ENCODE assay signal across 9 mouse cellular contexts in the genomic region with DNA sequence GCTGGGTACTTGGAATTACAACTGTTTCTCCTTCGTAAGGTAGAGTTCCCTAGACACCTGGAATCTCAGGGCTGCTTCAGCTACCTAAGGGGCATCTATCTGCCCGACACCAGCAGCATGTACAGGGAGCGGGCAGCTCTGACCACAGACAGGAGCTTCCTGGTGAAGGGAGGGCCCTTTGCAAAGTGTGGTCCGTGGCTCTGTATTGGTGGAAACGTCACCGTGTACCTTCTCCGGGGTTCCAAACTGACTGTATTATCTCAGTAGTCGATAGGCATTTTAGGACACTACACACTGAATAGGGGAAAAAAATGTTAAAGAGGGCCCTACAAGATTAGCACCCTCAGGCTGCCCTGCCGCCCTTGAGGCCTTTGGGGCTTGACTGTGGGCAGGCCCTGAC.
DNase-seq lines count a peak whose midpoint lies in the region; ATAC-seq and TF ChIP-seq lines count a peak whose summit lies in the region.
"Had no signal": no experiment of that assay in that cellular context is flagged by ENCODE, and none has a peak within 500 bp of the region (broad histone marks: within the 10 kb centered on the region; RNA-seq: fewer than 3 reads in every experiment).

No protein-coding gene starts in this region.

- ATAC-seq in kidney, postnatal 0 days (replicated peaks; ENCODE audit: low FRiP score, low read depth): no peak
- peak; percentile 47 for ATAC-seq in forebrain, embryonic 16.5 days
- no peak for ATAC-seq in intestine, postnatal 0 days
- ATAC-seq in neural tube, embryonic 14.5 days (ENCODE audit: low read depth): peak; percentile 49

- H3K9ac ChIP-seq in kidney, postnatal 0 days (ENCODE audit: low read depth, low read length): no peak overlapping the region
- H3K9ac ChIP-seq in forebrain, embryonic 16.5 days (replicated peaks; ENCODE audit: low read depth, low read length): no peak overlapping the region; the same call in 1 of the 2 replicates
- H3K9ac ChIP-seq in intestine, postnatal 0 days (ENCODE audit: low read depth, low read length): no peak overlapping the region
- no peak overlapping the region for H3K9ac ChIP-seq in neural tube, embryonic 14.5 days (replicated peaks; ENCODE audit: low read depth, low read length)

- H3K36me3 ChIP-seq in kidney, postnatal 0 days (ENCODE audit: insufficient read depth, low read length): no peaks in the 10 kb centered on the region
- H3K36me3 ChIP-seq in forebrain, embryonic 16.5 days (ENCODE audit: control insufficient read depth, insufficient read depth): no peaks in the 10 kb centered on the region
- H3K36me3 ChIP-seq in intestine, postnatal 0 days (ENCODE audit: control insufficient read depth, insufficient read depth): peaks cover 19% of the 10 kb centered on the region
- H3K36me3 ChIP-seq in neural tube, embryonic 14.5 days (ENCODE audit: control insufficient read depth, insufficient read depth, low read length): no peaks in the 10 kb centered on the region

- intact Hi-C loops in left cerebral cortex, postnatal 4 days (cut with DNase I): no loop called here

- H3K4me2 ChIP-seq in kidney, postnatal 0 days (ENCODE audit: low read length): no peak overlapping the region
- H3K4me2 ChIP-seq in forebrain, embryonic 16.5 days (ENCODE audit: low read length): no peak overlapping the region
- 0 out of 2 replicates have a peak overlapping the region, but pooled peaks have one; percentile 17 for H3K4me2 ChIP-seq in intestine, postnatal 0 days (replicated peaks; ENCODE audit: low read depth)
- H3K4me2 ChIP-seq in neural tube, embryonic 14.5 days (ENCODE audit: low read depth, low read length): no peak overlapping the region

- 62% methylated on average over 9 of the region's 9 CpGs for WGBS in kidney, postnatal 0 days
- WGBS in forebrain, embryonic 16.5 days: 31% methylated on average over 9 of the region's 9 CpGs
- 69% methylated on average over 9 of the region's 9 CpGs for WGBS in intestine, postnatal 0 days
- 46% methylated on average over 9 of the region's 9 CpGs for WGBS in neural tube, embryonic 14.5 days

- no peak overlapping the region for H3K4me3 ChIP-seq in kidney, postnatal 0 days (replicated peaks; ENCODE audit: low read depth, low read length)
- H3K4me3 ChIP-seq in forebrain, embryonic 16.5 days (replicated peaks; ENCODE audit: low read length): no peak overlapping the region
- no peak overlapping the region for H3K4me3 ChIP-seq in intestine, postnatal 0 days (ENCODE audit: low read depth, low read length)
- no peak overlapping the region for H3K4me3 ChIP-seq in neural tube, embryonic 14.5 days (ENCODE audit: low read depth, low read length)

- H3K27me3 ChIP-seq in kidney, postnatal 0 days (ENCODE audit: insufficient read depth, low read length): no peaks in the 10 kb centered on the region
- no peaks in the 10 kb centered on the region for H3K27me3 ChIP-seq in forebrain, embryonic 16.5 days (replicated peaks; ENCODE audit: control insufficient read depth, insufficient read depth, low read length)
- no peaks in the 10 kb centered on the region for H3K27me3 ChIP-seq in intestine, postnatal 0 days (replicated peaks; ENCODE audit: control insufficient read depth, insufficient read depth, low read length)
- no peaks in the 10 kb centered on the region for H3K27me3 ChIP-seq in neural tube, embryonic 14.5 days (ENCODE audit: control insufficient read depth, insufficient read depth, low read length)

- H3K27ac ChIP-seq in kidney, postnatal 0 days: peak overlapping the region; percentile 3
- H3K27ac ChIP-seq in forebrain, embryonic 16.5 days (ENCODE audit: low read length): peak overlapping the region; percentile 63
- H3K27ac ChIP-seq in intestine, postnatal 0 days (ENCODE audit: low read depth, low read length): peak overlapping the region; percentile 24; the same call in 1 of the 2 replicates
- H3K27ac ChIP-seq in neural tube, embryonic 14.5 days (ENCODE audit: low read depth, low read length): peak overlapping the region; percentile 4; the same call in 1 of the 2 replicates

- peaks cover 13% of the 10 kb centered on the region for H3K4me1 ChIP-seq in kidney, postnatal 0 days (replicated peaks; ENCODE audit: insufficient read depth, low read length)
- H3K4me1 ChIP-seq in forebrain, embryonic 16.5 days (replicated peaks; ENCODE audit: control insufficient read depth, insufficient read depth, low read length): peaks cover 14% of the 10 kb centered on the region
- H3K4me1 ChIP-seq in intestine, postnatal 0 days (replicated peaks; ENCODE audit: control insufficient read depth, insufficient read depth, low read length): no peaks in the 10 kb centered on the region; the same call in 1 of the 2 replicates
- peaks cover 13% of the 10 kb centered on the region; the same call in 1 of the 2 replicates for H3K4me1 ChIP-seq in neural tube, embryonic 14.5 days (ENCODE audit: control insufficient read depth, insufficient read depth, low read length)

- DNase-seq in kidney, postnatal 0 days (ENCODE audit: low spot score): no peak
- DNase-seq in kidney, adult 11 months: no peak
- no peak for DNase-seq in left cerebral cortex, postnatal 4 days
- DNase-seq in right cerebral cortex, adult 2 months (ENCODE audit: low spot score in 2 of 2): no peak
- no peak for DNase-seq in adrenal gland, postnatal 4 days (ENCODE audit: low spot score in 2 of 2)
- DNase-seq: lung, adult 2 months had no signal

- no peaks in the 10 kb centered on the region for H3K9me3 ChIP-seq in kidney, postnatal 0 days (replicated peaks; ENCODE audit: low read length)
- peaks cover 3% of the 10 kb centered on the region; the same call in 1 of the 2 replicates for H3K9me3 ChIP-seq in forebrain, embryonic 16.5 days (ENCODE audit: control insufficient read depth, low read length)
- H3K9me3 ChIP-seq in intestine, postnatal 0 days (ENCODE audit: control insufficient read depth): no peaks in the 10 kb centered on the region
- H3K9me3 ChIP-seq in neural tube, embryonic 14.5 days (ENCODE audit: control insufficient read depth, low read length): no peaks in the 10 kb centered on the region

- no peak for TF ChIP-seq CTCF in kidney, postnatal 0 days (IDR thresholded peaks at IDR 0.05; ENCODE audit: low read depth)
- no peak for TF ChIP-seq CTCF in intestine, postnatal 0 days (IDR thresholded peaks at IDR 0.05; ENCODE audit: low read depth)

Comparison
In these comparisons a context has a peak if more than half of its experiments do, and no peak if none do; other contexts are left out.
1. ATAC-seq: peak in forebrain, embryonic 16.5 days (single experiment) and neural tube, embryonic 14.5 days (single experiment); none in kidney, postnatal 0 days (single experiment) and intestine, postnatal 0 days (single experiment).
2. H3K27ac ChIP-seq: peak in every context shown above with its lines; median percentile 63 in forebrain, embryonic 16.5 days; 24 in intestine, postnatal 0 days; 4 in neural tube, embryonic 14.5 days; 3 in kidney, postnatal 0 days.